Mouse (Mus musculus): ENCODE measurements at regions not wholly inside any gene's neighbourhood (a gene's known extent, or its start where the extent isn't known, plus 50 kb on each side); places are given as distances from the start of the nearest gene placed in this dataset.

DNA sequence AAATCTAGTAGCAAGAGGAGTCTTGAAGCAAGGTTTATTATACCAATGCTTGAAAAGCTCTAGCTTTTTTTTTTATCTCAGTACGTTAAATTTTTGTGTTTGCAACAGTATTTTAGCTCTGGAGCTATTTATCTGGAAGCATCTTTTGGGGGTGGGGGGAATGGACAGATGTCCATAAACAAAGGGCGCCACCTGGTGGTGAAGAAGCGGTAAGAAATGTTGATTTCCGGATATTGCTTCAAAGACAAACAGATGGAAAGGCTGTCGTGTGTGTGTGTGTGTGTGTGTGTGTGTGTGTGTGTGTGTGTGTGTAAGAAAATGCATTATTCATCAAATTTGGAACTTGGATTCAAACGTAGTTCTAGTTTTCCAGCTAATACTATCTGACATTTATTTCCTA lies 325.4 kb downstream of the Mtx2 start:
- TF ChIP-seq CTCF (IDR thresholded peaks at IDR 0.05; ENCODE audit: control insufficient read depth, insufficient read depth, insufficient read length): no peak
- TF ChIP-seq FOSL1 (IDR thresholded peaks at IDR 0.05; ENCODE audit: insufficient read depth, low read length, poor library complexity, severe bottlenecking): no peak
- no peak for TF ChIP-seq MYOD1 (IDR thresholded peaks at IDR 0.05; ENCODE audit: control insufficient read depth, insufficient read length, low read depth)

Data from C2C12 (cell line).